Mouse (Mus musculus) stomach, postnatal 0 days (tissue): ENCODE data around the gene Itfg1.

Experiments used
- CTCF ChIP-seq: IDR thresholded peaks from 2 replicates; pipeline ENCODE4 v1.5.1; 2016; ENCODE audit warnings: antibody characterized with exemption, low read depth, mild to moderate bottlenecking, moderate library complexity
- EP300 ChIP-seq: optimal IDR thresholded peaks from 2 replicates; pipeline ENCODE3; 2016; ENCODE audit warnings: antibody characterized with exemption

DNA sequence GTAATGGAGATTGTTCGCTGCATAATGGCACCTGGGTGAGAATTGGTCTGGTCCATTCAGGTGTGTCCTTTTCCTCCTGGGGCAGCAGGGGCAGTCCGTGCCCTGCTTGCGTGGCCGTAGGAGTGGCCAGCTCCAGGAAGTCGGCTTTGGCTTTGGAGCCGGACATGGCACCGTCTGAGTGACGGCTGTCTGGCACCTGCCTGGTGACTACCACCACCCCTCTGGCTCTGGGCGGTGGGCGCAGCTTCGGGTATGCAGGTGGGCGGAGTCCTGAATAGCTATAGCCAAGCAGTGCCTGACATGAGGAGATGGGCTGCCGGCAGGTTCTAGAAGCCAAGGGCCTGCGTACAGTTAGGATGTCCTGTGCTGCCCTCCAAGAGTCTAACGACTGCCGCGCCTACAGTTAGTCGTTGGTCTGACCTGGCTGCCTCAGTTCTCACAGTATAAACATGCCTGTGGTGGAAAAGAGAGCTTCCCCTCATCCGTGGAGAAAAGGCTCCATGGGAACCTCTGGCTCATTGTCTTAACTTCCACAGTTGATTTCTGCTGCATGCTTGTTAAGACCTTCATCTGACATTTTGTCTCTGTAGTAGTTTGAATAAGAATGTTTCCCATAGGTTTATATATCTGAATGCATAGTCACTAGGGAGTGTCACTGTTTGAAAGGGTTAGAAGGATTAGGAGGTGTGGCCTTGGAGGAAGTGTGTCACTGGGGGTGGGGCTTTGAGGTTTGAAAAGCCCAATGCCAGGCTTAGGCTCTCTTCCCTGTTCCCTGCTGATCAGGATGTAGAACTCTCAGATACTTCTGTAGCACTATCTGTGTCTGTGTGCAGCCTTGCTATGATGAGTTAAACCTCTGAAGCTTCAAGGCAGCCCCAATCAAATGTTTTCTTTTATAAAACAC, 13.8 kb upstream of the Itfg1 start:
- TF ChIP-seq EP300 = no peak
- no peak for TF ChIP-seq CTCF
